Mouse (Mus musculus) intestine, postnatal 0 days (tissue): ENCODE measurements around the gene Vamp1. TPM values are rescaled to one million over a fixed set of nuclear protein-coding genes. Genes with fewer than 3 reads are reported as not detected.
A peak's percentile ranks its signal among the peaks of the same experiment; 100 is the strongest.
"Not testable (repeated sequence)": the region's sequence is repeated elsewhere in the genome, so short reads cannot be mapped to it uniquely, and the experiment has no call there.

Experiments
- ATAC-seq: fragments of 200-750 bp; cut with Nextera tagmentation; 2 replicates; pipeline ENCODE4 v1.8.0; 2017; ENCODE audit warnings: mild to moderate bottlenecking, moderate TSS enrichment, moderate library complexity
- H3K27ac ChIP-seq: fragments of 300-500 bp; sonication (generic); 2 replicates; pipeline ENCODE4 v1.5.1; 2014; ENCODE audit warnings: mild to moderate bottlenecking, low read depth, low read length, moderate library complexity
- H3K27me3 ChIP-seq: fragments of 300-500 bp; sonication (generic); replicated peaks from 2 replicates; pipeline ENCODE4 v1.6.1; 2014; ENCODE audit warnings: low read length, mixed read lengths; ENCODE audit not compliant: control insufficient read depth, insufficient read depth
- H3K36me3 ChIP-seq: fragments of 300-500 bp; sonication (generic); 2 replicates; pipeline ENCODE4 v1.6.1; 2014; ENCODE audit warnings: mild to moderate bottlenecking, moderate library complexity; ENCODE audit not compliant: control insufficient read depth, insufficient read depth
- H3K4me1 ChIP-seq: fragments of 300-500 bp; sonication (generic); replicated peaks from 2 replicates; pipeline ENCODE4 v1.6.1; 2014; ENCODE audit warnings: antibody characterized with exemption, low read length, mixed read lengths; ENCODE audit not compliant: control insufficient read depth, insufficient read depth
- H3K4me2 ChIP-seq: fragments of 300-500 bp; sonication (generic); replicated peaks from 2 replicates; pipeline ENCODE4 v1.6.1; 2014; ENCODE audit warnings: low read depth, mild to moderate bottlenecking, moderate library complexity
- H3K4me3 ChIP-seq: fragments of 300-500 bp; sonication (generic); 2 replicates; pipeline ENCODE4 v1.5.1; 2014; ENCODE audit warnings: low read depth, low read length
- H3K9ac ChIP-seq: fragments of 300-500 bp; sonication (generic); 2 replicates; pipeline ENCODE4 v1.6.1; 2014; ENCODE audit warnings: mild to moderate bottlenecking, low read depth, low read length
- H3K9me3 ChIP-seq: fragments of 300-500 bp; sonication (generic); 2 replicates; pipeline ENCODE4 v1.6.1; 2016; ENCODE audit warnings: mixed run types; ENCODE audit not compliant: control insufficient read depth
- CTCF ChIP-seq: sonication (generic); IDR thresholded peaks from 2 replicates; pipeline ENCODE4 v1.5.1; 2016; ENCODE audit warnings: low read depth, mild to moderate bottlenecking, control low read depth, antibody characterized with exemption, moderate library complexity
- WGBS: fragments of 180-500 bp; shearing (Covaris S2); extraction: QIAGEN DNeasy Blood & Tissue Kit; methylation state at CpG from one replicate; pipeline ENCODE4 v1.1.7; 2014; 5-methylcytosine and 5-hydroxymethylcytosine counted together
- polyA plus RNA-seq: library from polyadenylated mRNA; unstranded; fragments of >200 nt; fragmentation: Nextera tagmentation; extraction: Ambion mirVana; gene quantifications from 2 replicates; pipeline ENCODE4 v1.2.1, GENCODE M21; 2015

Gene Vamp1
- polyA plus RNA-seq, 1 experiment from 2014 or later: 2.7 TPM

DNA sequence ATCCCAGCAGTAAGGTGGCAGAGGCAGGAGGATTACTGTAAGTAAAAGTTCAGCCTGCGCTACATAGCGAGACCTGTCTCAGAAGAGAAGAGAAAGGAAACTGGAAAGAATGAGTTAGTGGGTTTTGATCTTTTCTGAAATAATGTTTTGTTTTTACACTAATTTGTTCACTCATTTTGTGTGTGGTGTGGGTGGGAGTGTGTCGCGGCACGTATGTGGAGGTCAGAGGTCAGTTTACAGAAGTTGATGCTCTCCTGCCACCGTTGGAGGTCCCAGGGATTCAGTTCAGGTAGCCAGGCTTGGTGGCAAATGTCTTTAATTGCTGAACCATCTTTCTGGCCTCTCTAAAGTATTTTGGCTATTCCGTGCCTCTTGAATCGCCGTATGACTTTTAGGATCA lies 48.9 kb downstream of the Vamp1 start:
- no peak overlapping the region for H3K4me3 ChIP-seq
- no peak for ATAC-seq
- no peak overlapping the region for H3K27ac ChIP-seq
- H3K9ac ChIP-seq: no peak overlapping the region
- H3K9me3 ChIP-seq: no peaks in the 10 kb centered on the region
- no peaks in the 10 kb centered on the region for H3K27me3 ChIP-seq
- TF ChIP-seq CTCF: no peak
- WGBS: 80% methylated on average over 9 of the region's 9 CpGs
- no peaks in the 10 kb centered on the region for H3K4me1 ChIP-seq
- no peak overlapping the region for H3K4me2 ChIP-seq
- H3K36me3 ChIP-seq: no peaks in the 10 kb centered on the region

DNA sequence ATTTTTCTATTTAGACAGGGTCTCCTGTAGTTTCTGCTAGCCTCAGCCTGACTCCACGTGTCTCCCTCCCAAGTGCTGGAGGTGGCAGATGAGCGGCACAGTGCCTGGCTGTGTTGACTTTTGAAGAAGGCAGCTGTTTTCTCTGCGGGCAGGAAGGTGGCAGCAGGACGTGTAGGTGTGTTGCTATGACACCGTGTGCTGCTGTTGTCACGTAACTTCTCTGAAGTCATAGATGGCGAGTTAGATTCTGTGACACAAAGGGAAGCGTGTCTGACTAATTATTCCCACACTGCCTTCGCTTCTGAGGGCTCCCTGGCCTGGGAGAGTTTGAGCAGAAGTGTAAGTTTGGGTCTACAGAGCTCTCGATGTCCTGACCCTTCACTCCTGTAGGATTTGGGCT lies 49.9 kb downstream of the Vamp1 start:
- Histone ChIP-seq H3K9me3 (no peaks in the 10 kb centered on the region), H3K27me3 (no peaks in the 10 kb centered on the region), H3K36me3 (no peaks in the 10 kb centered on the region), H3K4me3 (no peak overlapping the region), H3K4me1 (no peaks in the 10 kb centered on the region), H3K9ac (no peak overlapping the region), H3K27ac (no peak overlapping the region), H3K4me2 (no peak overlapping the region)
- WGBS: 41% methylated on average over 10 of the region's 10 CpGs
- no peak for TF ChIP-seq CTCF
- 0 out of 2 replicates have a peak, but pooled peaks have one; percentile 25 for ATAC-seq

DNA sequence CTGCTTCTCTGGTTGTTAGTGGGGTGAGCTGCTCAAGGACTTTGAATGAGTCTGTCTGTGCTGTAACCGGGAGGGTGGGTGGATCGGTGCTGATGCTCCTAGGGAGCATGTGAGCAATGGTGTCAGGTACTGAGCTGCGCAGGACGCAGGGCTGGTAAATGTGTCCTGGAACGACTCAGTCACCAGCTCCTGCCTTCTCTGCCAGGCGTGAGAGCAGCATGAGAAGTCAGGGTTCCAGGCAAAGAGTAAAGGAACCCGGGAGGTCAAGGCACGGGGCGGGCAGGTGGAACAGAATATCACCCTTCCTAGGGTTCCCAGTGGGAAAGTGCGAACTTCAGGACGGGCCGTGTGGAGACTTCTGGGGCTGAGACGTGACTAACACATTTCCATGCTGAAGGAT lies 50.7 kb downstream of the Vamp1 start:
- Histone ChIP-seq H3K9me3 (no peaks in the 10 kb centered on the region), H3K27me3 (no peaks in the 10 kb centered on the region), H3K4me1 (no peaks in the 10 kb centered on the region), H3K4me2 (no peak overlapping the region), H3K4me3 (no peak overlapping the region), H3K27ac (no peak overlapping the region), H3K9ac (no peak overlapping the region), H3K36me3 (no peaks in the 10 kb centered on the region)
- ATAC-seq: no peak
- WGBS: 65% methylated on average over 13 of the region's 13 CpGs
- no peak for TF ChIP-seq CTCF

DNA sequence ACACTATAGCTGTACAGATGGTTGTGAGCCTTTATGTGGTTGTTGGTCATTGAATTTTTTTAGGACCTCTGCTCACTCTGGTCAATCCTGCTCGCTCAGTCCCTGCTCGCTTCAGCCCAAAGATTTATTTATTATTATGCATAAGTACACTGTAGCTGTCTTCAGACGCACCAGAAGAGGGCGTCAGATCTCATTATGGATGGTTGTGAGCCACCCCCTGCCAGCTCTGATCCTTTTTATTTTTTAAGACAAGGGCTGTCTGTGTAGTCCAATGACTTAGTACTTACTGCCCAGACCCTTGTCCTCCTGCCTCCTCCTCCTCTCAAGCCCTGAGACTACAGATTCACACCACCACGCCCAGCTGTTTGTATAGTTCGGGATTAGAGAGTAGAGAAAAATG lies 51.2 kb downstream of the Vamp1 start:
- H3K36me3 ChIP-seq, H3K27me3 ChIP-seq, H3K27ac ChIP-seq, H3K4me2 ChIP-seq, H3K9ac ChIP-seq, H3K4me3 ChIP-seq, H3K4me1 ChIP-seq, H3K9me3 ChIP-seq, ATAC-seq: not testable (repeated sequence)
- TF ChIP-seq CTCF: peak; percentile 14; the same call in 1 of the 2 replicates
- WGBS: 64% methylated on average over 6 of the region's 6 CpGs

DNA sequence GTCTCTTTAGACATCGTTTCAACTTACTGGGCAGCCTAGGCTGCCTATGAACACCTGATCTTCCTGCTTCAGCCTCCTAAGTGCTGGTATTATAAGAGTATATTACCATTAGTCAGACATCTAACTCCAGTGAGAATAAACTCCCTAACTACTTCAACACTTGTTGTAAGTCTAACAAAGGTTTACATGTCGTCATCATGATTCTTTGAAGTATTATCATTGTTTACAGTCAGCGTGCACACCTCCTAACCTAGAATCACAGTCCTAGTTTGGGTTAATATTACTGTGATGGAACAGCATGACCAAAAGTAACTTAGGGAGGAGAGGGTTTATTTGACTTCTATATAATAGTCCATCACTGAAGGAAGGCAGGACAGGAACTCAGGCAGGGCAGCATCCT lies 52.1 kb downstream of the Vamp1 start:
- no peaks in the 10 kb centered on the region for H3K4me1 ChIP-seq
- no peak overlapping the region for H3K4me3 ChIP-seq
- H3K9ac ChIP-seq: no peak overlapping the region
- H3K27ac ChIP-seq: no peak overlapping the region
- no peaks in the 10 kb centered on the region for H3K36me3 ChIP-seq
- no peak for TF ChIP-seq CTCF
- no peak overlapping the region for H3K4me2 ChIP-seq
- 71% methylated on average over 3 of the region's 3 CpGs for WGBS
- no peak for ATAC-seq
- no peaks in the 10 kb centered on the region for H3K27me3 ChIP-seq
- H3K9me3 ChIP-seq: no peaks in the 10 kb centered on the region

DNA sequence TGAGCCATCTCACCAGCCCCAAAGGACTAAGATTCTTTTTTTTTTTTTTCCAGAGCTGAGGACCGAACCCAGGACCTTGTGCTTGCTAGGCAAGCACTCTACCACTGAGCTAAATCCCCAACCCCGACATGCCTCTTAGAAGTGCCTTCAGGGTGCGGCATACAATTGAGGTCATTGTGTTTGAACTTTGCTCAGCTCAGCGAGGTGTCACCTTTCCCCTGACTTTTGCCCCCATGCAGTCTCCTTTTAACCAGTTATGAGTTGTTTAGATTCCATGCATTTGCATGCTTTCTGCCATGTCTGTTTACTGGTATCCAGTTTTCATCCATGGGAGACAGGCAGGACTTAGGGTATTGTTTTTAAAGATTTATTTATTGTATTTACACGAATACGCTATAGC lies 53.4 kb downstream of the Vamp1 start:
- Histone ChIP-seq H3K4me1 (no peaks in the 10 kb centered on the region), H3K4me2 (no peak overlapping the region), H3K36me3 (no peaks in the 10 kb centered on the region), H3K27me3 (no peaks in the 10 kb centered on the region), H3K27ac (peak overlapping the region; percentile 41; the same call in 1 of the 2 replicates), H3K4me3 (no peak overlapping the region), H3K9me3 (no peaks in the 10 kb centered on the region), H3K9ac (no peak overlapping the region)
- ATAC-seq: peak; percentile 55
- TF ChIP-seq CTCF: no peak
- WGBS: 30% methylated on average over 6 of the region's 6 CpGs
